Mouse (Mus musculus) lung, embryonic 16.5 days (tissue): Measurements from ENCODE around the gene Map2k6. TPM values are rescaled to one million over a fixed set of nuclear protein-coding genes. Genes with fewer than 3 reads are reported as not detected.

Experiments used
- ATAC-seq: fragments of 200-750 bp; cut with Nextera tagmentation; 2 replicates; pipeline ENCODE4 v1.8.0; 2017; ENCODE audit warnings: low read depth, mild to moderate bottlenecking, moderate library complexity
- H3K27ac ChIP-seq: fragments of 300-500 bp; sonication (generic); 2 replicates; pipeline ENCODE4 v1.5.1; 2014; ENCODE audit warnings: mild to moderate bottlenecking, control low read depth, low read length
- H3K27me3 ChIP-seq: fragments of 300-500 bp; sonication (generic); 2 replicates; pipeline ENCODE4 v1.6.1; 2014; ENCODE audit warnings: low read depth, low read length, mixed read lengths; ENCODE audit not compliant: control insufficient read depth, insufficient read depth
- H3K36me3 ChIP-seq: fragments of 300-500 bp; sonication (generic); 2 replicates; pipeline ENCODE4 v1.6.1; 2014; ENCODE audit warnings: low read length; ENCODE audit not compliant: control insufficient read depth, insufficient read depth
- H3K4me1 ChIP-seq: fragments of 300-500 bp; sonication (generic); replicated peaks from 2 replicates; pipeline ENCODE4 v1.6.1; 2014; ENCODE audit warnings: low read length, mixed read lengths; ENCODE audit not compliant: control insufficient read depth, insufficient read depth
- H3K4me2 ChIP-seq: fragments of 300-500 bp; sonication (generic); 2 replicates; pipeline ENCODE4 v1.6.1; 2014; ENCODE audit warnings: low read depth, low read length, control low read depth
- H3K4me3 ChIP-seq: fragments of 300-500 bp; sonication (generic); 2 replicates; pipeline ENCODE4 v1.5.1; 2014; ENCODE audit warnings: mild to moderate bottlenecking, low read length, control low read depth
- H3K9ac ChIP-seq: fragments of 300-500 bp; sonication (generic); 2 replicates; pipeline ENCODE4 v1.6.1; 2014; ENCODE audit warnings: low read length, control low read depth
- H3K9me3 ChIP-seq: fragments of 300-500 bp; sonication (generic); 2 replicates; pipeline ENCODE4 v1.6.1; 2016; ENCODE audit warnings: low read length; ENCODE audit not compliant: control insufficient read depth
- WGBS: fragments of 180-500 bp; shearing (Covaris S2); extraction: QIAGEN DNeasy Blood & Tissue Kit; methylation state at CpG from one replicate; pipeline ENCODE4 v1.1.7; 2014; 5-methylcytosine and 5-hydroxymethylcytosine counted together
- polyA plus RNA-seq: library from polyadenylated mRNA; unstranded; fragments of >200 nt; fragmentation: Nextera tagmentation; extraction: Ambion mirVana; gene quantifications from 2 replicates; pipeline ENCODE4 v1.2.1, GENCODE M21; 2015

Map2k6 gene
- polyA plus RNA-seq, 1 experiment from 2014 or later = 17.6 TPM

GRCm38 (mm10) chr11:110438700-110439296 is 39.9 kb downstream of the Map2k6 start:
- Histone ChIP-seq H3K4me1 (peaks cover 4% of the 10 kb centered on the region; the same call in 1 of the 2 replicates), H3K9me3 (no peaks in the 10 kb centered on the region), H3K4me2 (no peak overlapping the region), H3K9ac (no peak overlapping the region), H3K27ac (no peak overlapping the region), H3K4me3 (no peak overlapping the region), H3K27me3 (no peaks in the 10 kb centered on the region), H3K36me3 (no peaks in the 10 kb centered on the region)
- ATAC-seq = no peak
- WGBS = 52% methylated on average over 4 of the region's 4 CpGs

- WGBS = 26% methylated on average over 7 of the region's 7 CpGs
- peak; percentile 78; the same call in 1 of the 2 replicates for ATAC-seq
These were observed 40.4 kb downstream of the Map2k6 start for GRCm38 (mm10) chr11:110439354-110439753.

GRCm38 (mm10) chr11:110444576-110444975 is 45.7 kb downstream of the Map2k6 start:
- H3K27ac ChIP-seq = no peak overlapping the region
- H3K4me1 ChIP-seq = peaks cover 22% of the 10 kb centered on the region
- no peak overlapping the region for H3K4me2 ChIP-seq
- ATAC-seq = no peak
- 77% methylated on average over 6 of the region's 6 CpGs for WGBS
- no peaks in the 10 kb centered on the region for H3K36me3 ChIP-seq
- no peaks in the 10 kb centered on the region for H3K27me3 ChIP-seq
- H3K9ac ChIP-seq = no peak overlapping the region
- H3K4me3 ChIP-seq = no peak overlapping the region
- H3K9me3 ChIP-seq = no peaks in the 10 kb centered on the region

More at GRCm38 (mm10) chr11:110439354-110439753, 40.4 kb downstream of the Map2k6 start:
- Histone ChIP-seq H3K4me1 (peaks cover 4% of the 10 kb centered on the region; the same call in 1 of the 2 replicates), H3K4me3 (no peak overlapping the region), H3K27me3 (no peaks in the 10 kb centered on the region), H3K9ac (no peak overlapping the region), H3K27ac (no peak overlapping the region; the same call in 1 of the 2 replicates), H3K4me2 (no peak overlapping the region), H3K36me3 (no peaks in the 10 kb centered on the region), H3K9me3 (no peaks in the 10 kb centered on the region)

- H3K4me3 ChIP-seq = peak overlapping the region; percentile 23
- H3K9ac ChIP-seq = peak overlapping the region; percentile 30
- no peaks in the 10 kb centered on the region for H3K27me3 ChIP-seq
- 17% methylated on average over 7 of the region's 7 CpGs for WGBS
- peaks cover 43% of the 10 kb centered on the region for H3K4me1 ChIP-seq
- no peaks in the 10 kb centered on the region for H3K9me3 ChIP-seq
- H3K4me2 ChIP-seq = peak overlapping the region; percentile 47
- H3K27ac ChIP-seq = 0 out of 2 replicates have a peak overlapping the region, but pooled peaks have one; percentile 15
- H3K36me3 ChIP-seq = no peaks in the 10 kb centered on the region
- ATAC-seq = peak; percentile 59
These were observed 49.3 kb downstream of the Map2k6 start for GRCm38 (mm10) chr11:110448131-110448725.

GRCm38 (mm10) chr11:110448726-110449161 is 49.8 kb downstream of the Map2k6 start:
- peaks cover 43% of the 10 kb centered on the region for H3K4me1 ChIP-seq
- no peaks in the 10 kb centered on the region for H3K36me3 ChIP-seq
- 0 out of 2 replicates have a peak, but pooled peaks have one; percentile 7 for ATAC-seq
- no peaks in the 10 kb centered on the region for H3K9me3 ChIP-seq
- H3K4me3 ChIP-seq = peak overlapping the region; percentile 23
- no peak overlapping the region for H3K27ac ChIP-seq
- H3K27me3 ChIP-seq = no peaks in the 10 kb centered on the region
- H3K9ac ChIP-seq = peak overlapping the region; percentile 30
- 8% methylated on average over 12 of the region's 12 CpGs for WGBS
- peak overlapping the region; percentile 47 for H3K4me2 ChIP-seq

GRCm38 (mm10) chr11:110449183-110449582 is 50.3 kb downstream of the Map2k6 start:
- Histone ChIP-seq H3K36me3 (no peaks in the 10 kb centered on the region), H3K27ac (no peak overlapping the region), H3K9ac (peak overlapping the region; percentile 30), H3K9me3 (no peaks in the 10 kb centered on the region), H3K4me2 (peak overlapping the region; percentile 47), H3K4me1 (peaks cover 43% of the 10 kb centered on the region), H3K27me3 (no peaks in the 10 kb centered on the region), H3K4me3 (peak overlapping the region; percentile 23; the same call in 1 of the 2 replicates)
- no peak for ATAC-seq
- 24% methylated on average over 11 of the region's 11 CpGs for WGBS

GRCm38 (mm10) chr11:110450091-110450757 is 51.3 kb downstream of the Map2k6 start:
- Histone ChIP-seq H3K9ac (no peak overlapping the region), H3K4me1 (peaks cover 43% of the 10 kb centered on the region), H3K4me3 (no peak overlapping the region), H3K9me3 (no peaks in the 10 kb centered on the region), H3K27ac (no peak overlapping the region; the same call in 1 of the 2 replicates), H3K36me3 (no peaks in the 10 kb centered on the region), H3K27me3 (no peaks in the 10 kb centered on the region), H3K4me2 (peak overlapping the region; percentile 40)
- peak; percentile 67 for ATAC-seq
- 25% methylated on average over 15 of the region's 15 CpGs for WGBS

GRCm38 (mm10) chr11:110450758-110451121 is 51.8 kb downstream of the Map2k6 start:
- no peaks in the 10 kb centered on the region for H3K36me3 ChIP-seq
- no peaks in the 10 kb centered on the region for H3K9me3 ChIP-seq
- H3K27me3 ChIP-seq = no peaks in the 10 kb centered on the region
- peaks cover 43% of the 10 kb centered on the region for H3K4me1 ChIP-seq
- H3K4me3 ChIP-seq = no peak overlapping the region
- 47% methylated on average over 4 of the region's 4 CpGs for WGBS
- ATAC-seq = no peak
- H3K4me2 ChIP-seq = no peak overlapping the region; the same call in 1 of the 2 replicates
- no peak overlapping the region for H3K9ac ChIP-seq
- H3K27ac ChIP-seq = no peak overlapping the region

- Histone ChIP-seq H3K9ac (no peak overlapping the region), H3K4me2 (no peak overlapping the region), H3K4me3 (no peak overlapping the region), H3K4me1 (peaks cover 43% of the 10 kb centered on the region), H3K9me3 (no peaks in the 10 kb centered on the region), H3K27me3 (no peaks in the 10 kb centered on the region), H3K27ac (0 out of 2 replicates have a peak overlapping the region, but pooled peaks have one; percentile 20), H3K36me3 (no peaks in the 10 kb centered on the region)
- 44% methylated on average over 7 of the region's 7 CpGs for WGBS
- no peak for ATAC-seq
These were observed 52.7 kb downstream of the Map2k6 start for GRCm38 (mm10) chr11:110451590-110451989.
